Mouse (Mus musculus) spleen, adult 18-20 months (tissue): ENCODE measurements around the gene Slc11a1.

Source experiments
- DNase-seq, 2 experiments: peaks; one replicate each; pipeline ENCODE4 v3.0.0; 2022; ENCODE audit warnings: mixed read lengths in 2 of 2

The Slc11a1 gene

GRCm38 (mm10) chr1:74412711-74413110 is 37.7 kb downstream of the Slc11a1 start:
- DNase-seq = no peak

- DNase-seq = no peak
These were observed 40.1 kb downstream of the Slc11a1 start for GRCm38 (mm10) chr1:74415143-74415542.

GRCm38 (mm10) chr1:74418747-74419439 is 43.9 kb downstream of the Slc11a1 start:
- DNase-seq = no peak

- no peak for DNase-seq
These were observed 44.4 kb downstream of the Slc11a1 start for GRCm38 (mm10) chr1:74419440-74419794.

- DNase-seq = no peak
These were observed 48.2 kb downstream of the Slc11a1 start for GRCm38 (mm10) chr1:74423147-74423546.

- no peak for DNase-seq
These were observed 50.9 kb downstream of the Slc11a1 start for GRCm38 (mm10) chr1:74425845-74426244.

GRCm38 (mm10) chr1:74433220-74433619 is 58.2 kb downstream of the Slc11a1 start:
- DNase-seq = no peak

GRCm38 (mm10) chr1:74434596-74434995 is 59.6 kb downstream of the Slc11a1 start:
- DNase-seq = no peak

GRCm38 (mm10) chr1:74435563-74435962 is 60.6 kb downstream of the Slc11a1 start:
- no peak for DNase-seq
